Mouse (Mus musculus) heart, postnatal 4 days (tissue): ENCODE measurements at regions not wholly inside any gene's neighbourhood (a gene's known extent, or its start where the extent isn't known, plus 50 kb on each side); places are given as distances from the start of the nearest gene placed in this dataset.

Experiments used
- DNase-seq: peaks from one replicate; pipeline ENCODE4 v3.0.0; 2021

DNA sequence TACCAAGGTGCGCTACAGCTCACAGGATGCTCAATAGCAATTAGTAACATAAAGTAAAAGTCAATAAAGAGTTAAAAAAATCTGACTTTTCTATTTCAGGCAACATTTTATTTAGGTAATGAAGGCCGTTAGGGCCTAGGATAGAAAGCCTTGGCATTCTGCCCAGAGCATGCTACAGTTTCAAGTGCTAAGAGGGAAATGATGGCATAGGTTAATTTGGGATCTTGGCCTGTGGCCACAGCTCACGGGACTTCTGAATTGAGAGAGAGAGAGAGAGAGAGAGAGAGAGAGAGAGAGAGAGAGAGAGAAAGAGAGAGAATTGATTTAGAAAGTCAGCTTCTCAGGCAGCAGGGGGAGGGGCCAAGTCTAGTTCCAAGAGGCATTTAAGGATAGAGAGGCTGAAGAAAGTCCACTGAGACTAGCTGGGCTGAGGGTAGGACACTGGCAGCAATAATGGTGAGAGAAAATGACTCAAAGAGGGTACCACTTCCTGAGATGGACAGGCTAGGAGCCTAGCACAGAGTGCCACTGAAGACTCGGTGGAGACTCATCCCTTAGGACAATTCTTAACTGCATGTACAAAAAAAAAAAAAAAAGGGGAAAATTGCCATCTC lies 52.6 kb upstream of the Klf14 start:
- peak; percentile 97 for DNase-seq

DNA sequence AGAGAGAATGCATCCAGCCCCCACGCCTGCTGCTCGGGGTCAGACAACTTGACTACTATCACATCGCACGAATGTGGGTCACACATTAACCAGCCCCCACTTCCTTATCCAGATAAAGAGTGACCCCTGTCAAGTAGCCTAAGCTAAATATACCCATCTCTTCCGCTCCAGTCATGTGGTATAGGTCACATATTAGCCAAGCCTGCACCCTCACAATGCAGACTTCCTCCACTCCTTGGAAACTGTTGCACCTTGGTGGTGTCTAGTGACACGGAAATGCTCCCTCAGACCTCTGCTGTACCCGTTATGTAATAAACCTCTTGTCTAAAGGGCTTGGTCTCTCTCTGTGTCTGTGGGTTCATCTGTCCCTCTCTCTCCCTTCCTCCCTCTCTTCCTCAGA lies 57.7 kb upstream of the Klf14 start:
- DNase-seq, result no peak

DNA sequence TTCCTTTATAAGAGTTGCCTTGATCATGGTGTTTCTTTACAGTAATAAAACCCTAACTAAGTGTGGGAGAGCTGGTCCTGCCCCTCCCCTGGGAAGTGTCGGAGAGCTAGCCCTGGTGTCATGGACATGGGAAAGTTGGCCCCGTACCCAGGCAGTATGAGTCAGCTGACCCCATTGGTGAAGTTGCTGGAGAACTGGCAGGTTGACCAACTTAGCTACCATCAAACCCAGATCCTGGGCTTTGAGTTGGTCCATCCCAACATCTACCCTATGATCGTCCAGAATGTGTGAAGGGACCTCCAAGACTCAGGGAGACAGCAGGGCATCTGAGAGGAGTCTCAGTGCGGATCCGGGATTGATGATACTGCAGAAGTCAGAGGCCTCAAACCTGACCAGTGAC lies 62.9 kb upstream of the Klf14 start:
- no peak for DNase-seq

DNA sequence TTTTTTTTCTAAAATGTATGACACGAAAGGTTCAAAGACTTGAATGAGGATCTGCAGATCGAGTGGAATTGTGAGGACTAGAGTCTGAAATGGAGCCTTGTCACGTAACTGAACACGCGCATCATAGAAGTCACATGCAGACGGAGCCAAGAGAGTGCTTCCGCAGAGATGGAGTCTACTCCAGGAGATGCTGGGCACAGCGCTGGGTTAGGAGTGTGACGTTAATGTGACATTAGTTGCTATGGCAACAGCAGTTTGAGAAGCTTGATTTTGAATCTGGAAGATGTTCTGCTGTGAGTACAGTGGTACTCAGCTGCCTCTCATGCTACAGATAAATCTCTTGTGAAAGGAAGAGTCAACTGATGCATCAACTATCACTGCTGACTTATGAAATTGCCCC lies 70.9 kb upstream of the Klf14 start:
- DNase-seq, result no peak

DNA sequence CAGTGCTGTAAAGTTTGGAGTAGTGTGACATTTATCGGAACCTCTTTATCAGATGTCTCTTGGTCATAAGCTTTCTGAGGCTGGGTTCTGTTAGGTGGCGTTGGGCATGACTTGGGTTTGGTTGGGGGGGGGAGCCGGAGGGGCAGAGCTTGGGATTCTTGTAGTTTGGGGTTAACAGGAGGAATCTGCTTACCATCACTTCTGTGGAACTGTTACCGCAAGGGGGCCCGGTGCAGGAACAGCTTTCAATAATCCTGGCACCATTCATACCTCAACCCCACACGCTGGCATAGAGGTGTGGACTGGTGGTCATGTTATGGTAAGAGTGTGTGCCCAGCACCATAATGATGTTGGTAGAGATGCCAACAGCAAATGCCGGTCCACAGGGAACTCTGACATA lies 72.1 kb upstream of the Klf14 start:
- DNase-seq, result no peak

DNA sequence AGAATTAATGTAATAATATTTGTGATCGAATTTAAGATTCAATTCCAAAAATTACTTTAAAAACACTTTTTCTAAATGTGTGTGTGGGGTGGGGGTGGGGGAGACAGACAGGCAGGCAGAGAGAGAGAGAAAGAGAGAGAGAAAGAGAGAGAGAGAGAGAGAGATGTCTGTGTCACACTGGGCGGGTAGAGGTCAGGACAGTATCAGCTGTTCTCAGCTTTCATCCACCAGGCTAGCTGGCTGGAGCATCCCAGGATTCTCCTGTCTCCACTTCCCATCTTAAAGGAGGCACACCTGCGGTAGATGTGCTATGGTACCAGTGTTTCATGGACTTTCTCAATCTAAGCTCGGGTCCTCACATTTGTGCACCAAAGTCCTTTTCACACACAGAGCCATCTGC lies 73.3 kb upstream of the Klf14 start:
- no peak for DNase-seq

DNA sequence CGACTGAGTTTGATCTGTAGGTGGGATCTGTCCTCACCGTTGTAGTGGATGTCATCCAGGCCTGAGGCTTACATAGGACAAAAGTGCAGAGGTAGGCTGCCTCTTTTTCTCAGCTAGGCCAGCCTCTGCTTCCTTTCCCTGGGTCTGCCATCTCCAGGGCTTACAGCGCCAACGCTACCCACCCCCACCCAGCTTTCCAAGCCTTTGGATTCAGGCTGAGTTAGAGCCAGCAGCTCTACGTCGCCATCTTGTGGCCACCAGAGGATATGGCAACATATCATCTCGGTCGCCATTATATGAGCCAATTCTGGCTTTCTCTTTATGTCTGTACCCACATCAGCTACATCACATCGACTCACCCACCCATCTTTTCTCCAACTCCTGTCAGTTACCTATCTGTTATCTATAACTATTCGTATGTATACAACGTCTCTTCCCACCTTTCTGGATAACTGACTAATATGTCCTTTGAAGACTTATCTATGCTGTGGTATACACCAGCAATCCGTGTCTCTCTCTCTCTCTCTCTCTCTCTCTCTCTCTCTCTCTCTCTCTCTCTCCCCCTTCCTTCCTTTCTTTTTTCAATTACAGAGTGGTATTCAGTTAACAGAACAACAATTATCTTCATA lies 74.2 kb upstream of the Klf14 start:
- peak; percentile 73 for DNase-seq

DNA sequence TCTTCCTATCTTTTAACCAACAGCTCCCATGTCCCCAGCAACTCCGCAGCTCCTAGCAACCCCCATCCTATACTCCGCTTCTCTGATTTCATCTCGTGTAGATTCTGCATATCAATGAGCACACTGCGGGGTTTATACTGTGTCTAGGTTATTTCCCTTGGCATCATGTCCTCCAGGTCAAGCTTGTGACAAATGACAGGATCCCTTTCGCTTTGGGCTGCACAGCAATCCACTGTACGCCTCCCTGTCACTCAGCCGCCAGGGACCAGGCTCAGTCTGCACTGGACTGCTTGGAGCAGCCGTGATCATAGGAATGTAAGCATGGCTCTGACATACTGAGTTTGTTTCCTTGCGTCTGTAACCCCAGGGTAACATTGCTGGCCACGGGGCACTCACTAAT lies 75.9 kb upstream of the Klf14 start:
- no peak for DNase-seq

DNA sequence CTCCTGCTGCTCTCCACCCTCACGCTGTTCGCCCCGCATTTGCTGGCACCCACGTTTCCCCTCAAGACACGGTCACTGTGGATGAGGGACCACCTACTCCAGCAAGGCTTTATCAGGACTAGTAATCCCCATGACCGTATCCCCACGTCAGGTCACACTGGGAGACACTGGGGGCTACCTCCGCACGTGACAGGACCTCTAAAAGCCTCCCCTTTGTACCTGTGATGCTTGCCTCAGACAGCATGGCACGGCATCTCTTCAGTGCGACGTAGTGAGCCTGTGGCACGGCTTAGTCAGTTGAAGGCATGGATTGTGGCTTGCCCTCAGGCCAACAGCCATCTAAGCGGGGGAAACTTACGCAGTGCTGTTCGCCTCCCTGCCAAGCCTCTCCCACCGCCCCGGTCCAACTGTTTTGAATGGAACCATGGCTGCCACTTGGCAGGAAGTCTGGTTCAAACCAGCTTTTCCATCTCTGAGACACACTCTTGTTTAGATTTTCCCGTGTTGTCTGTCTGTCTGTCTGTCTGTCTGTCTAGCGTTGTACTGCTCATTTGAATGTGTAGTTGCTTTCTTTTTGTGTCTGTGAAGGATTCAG lies 79.0 kb upstream of the Klf14 start:
- DNase-seq, result peak; percentile 36

DNA sequence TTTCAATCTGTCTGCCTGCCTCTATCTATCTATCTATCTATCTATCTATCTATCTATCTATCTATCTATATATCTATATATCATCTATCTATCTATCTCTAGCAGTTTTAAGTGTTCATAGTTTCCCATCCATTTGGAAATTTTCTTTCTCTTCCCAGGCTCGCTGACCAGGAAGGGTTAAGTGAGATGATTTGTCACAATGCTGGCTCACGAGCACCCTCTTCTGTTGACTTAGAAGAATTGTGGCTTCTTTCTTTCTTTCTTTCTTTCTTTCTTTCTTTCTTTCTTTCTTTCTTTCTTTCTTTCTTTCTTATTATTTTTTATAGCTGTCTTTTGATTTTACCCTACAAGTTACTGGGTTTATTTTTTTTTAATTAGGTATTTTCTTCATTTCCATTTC lies 79.6 kb upstream of the Klf14 start:
- peak; percentile 43 for DNase-seq

DNA sequence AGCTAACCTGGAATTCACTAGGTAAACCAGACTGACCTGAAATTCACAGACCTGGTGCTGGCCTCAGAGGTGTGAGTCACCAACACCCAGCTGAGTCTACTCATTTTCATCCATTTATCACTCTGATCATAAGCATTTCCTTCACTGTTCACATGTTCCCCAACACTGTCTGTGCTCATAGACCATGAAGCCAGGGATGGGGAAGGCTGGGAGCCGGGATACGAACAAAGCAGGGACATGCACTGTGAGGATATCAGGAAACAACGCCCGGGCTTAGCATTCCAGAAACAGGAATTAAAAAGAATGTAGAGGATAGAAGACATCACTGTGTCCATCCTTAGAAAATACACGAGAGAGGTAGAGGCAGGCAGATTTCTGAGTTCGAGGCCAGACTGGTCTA lies 80.6 kb upstream of the Klf14 start:
- no peak for DNase-seq

DNA sequence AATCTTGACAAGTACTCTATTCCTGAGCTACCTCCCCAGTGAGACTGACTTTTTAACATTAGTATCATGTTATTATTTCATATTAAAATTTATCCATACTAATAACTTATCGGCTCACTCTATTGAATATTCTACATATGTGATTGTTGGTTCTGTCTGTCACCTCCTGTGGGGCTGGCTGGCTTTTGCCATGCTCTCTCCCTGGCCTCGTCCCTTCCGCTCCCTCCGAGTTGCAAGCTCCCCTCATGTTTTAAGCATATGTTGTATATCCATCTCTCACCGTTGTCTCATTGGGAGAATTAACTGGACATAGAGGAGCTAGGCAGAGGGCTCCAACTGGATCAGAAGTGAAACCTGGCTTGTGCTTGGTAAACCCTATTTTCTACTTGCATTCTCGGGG lies 81.9 kb upstream of the Klf14 start:
- no peak for DNase-seq

DNA sequence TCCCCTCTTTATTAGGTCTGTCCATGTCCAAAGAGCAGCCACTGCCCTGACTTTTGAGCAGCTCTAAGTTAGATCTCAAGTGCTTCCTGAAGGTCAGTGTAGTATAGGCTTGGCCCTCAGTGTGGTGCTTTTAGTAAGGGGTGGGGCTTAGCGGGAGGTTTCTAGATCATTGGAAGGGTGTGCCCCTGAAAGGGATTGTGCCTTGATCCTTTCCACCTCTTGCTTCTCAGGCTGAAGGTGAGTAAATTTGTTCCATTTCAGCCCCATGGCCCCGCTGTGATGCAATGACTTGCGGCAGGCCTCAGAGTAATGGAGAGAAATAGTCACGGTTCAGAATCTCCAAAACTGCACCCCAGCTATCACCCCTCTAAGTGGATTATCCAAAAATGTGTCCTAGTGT lies 84.5 kb upstream of the Klf14 start:
- no peak for DNase-seq

DNA sequence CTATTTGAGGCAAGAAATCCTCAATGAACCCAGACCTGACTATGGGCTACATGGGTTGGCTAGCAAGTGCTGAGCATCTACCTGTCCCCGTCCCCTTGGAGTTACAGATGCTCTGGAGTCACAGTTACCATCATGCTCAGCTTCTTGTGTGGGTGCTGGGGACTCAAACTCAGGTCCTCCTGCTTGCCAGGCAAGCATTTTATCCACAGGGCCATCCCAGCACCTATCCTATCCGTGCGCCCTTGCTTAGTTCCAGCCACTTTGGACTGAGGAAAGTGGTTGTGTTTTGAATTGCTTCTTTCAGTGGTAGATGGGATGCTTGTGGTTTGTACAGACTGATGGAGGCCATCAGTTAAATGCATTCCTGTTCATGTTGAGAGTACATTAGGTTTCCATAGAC lies 85.0 kb upstream of the Klf14 start:
- no peak for DNase-seq

DNA sequence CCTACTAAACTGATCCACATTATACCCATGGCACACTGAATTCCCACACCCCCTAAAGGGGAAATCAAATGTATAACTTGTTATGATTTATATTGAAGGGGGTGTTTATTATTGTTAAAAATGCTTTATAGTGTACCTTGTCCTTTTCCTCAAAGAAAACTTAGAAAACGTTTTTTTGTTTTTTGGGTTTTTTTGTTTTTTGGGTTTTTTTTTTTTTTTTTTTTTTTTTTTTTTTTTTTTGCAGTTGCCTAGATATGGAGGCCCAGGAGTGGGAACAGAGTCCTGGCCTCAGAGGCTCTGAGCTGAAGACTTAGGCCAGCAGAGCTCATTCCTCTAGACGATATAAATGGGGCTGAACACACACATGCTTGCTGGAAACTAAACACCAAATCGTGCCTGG lies 87.3 kb upstream of the Klf14 start:
- no peak for DNase-seq

DNA sequence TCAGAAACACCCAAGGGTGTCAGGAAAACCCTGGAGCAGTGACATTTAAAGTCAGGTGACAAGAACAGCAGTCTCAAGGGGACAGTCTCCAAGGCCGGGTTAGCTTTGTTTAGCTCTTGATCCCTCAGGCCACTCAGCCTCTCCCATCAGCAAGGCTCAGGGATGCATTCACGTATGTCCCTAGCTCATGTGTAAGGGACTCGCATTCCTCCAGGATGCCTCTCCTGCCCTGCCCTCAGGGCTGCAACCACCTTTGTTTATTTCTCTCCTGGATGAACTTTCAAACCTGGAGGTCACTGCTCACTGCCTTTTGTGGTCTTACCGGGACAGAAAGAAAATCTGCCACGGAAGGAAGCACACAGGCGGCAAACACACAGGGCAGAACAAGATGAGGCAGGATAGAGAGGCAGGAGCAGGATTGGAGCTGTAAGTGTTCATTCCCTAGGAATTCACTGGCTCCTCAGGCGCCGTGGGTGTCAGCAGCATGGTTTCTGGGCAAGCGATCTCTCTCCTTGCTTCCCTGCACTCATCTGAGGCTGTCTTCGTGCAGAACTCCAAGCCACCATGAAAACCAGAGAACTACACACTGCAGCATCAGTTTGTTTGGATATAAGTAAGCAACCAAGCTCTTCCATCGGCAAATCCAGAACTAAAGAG lies 90.2 kb upstream of the Klf14 start:
- DNase-seq, result no peak

DNA sequence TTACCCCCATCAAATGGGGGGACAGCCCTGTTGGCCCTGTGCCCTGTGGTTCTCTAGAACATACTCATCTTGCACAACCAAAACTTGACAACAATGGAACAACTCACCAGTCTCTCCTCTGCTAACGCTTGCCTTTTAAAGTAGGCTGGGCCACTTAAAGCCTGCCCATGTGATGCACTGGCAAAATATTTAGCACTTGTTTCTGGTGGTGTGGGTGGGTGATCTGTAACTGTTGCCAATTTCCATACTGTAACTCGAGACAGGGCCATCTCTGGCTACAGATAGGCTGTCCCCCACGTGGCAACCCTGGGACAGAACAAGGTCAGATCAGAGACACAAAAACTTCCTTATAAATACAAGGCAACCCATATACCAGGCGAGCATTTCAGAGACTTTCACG lies 92.0 kb upstream of the Klf14 start:
- DNase-seq, result no peak

DNA sequence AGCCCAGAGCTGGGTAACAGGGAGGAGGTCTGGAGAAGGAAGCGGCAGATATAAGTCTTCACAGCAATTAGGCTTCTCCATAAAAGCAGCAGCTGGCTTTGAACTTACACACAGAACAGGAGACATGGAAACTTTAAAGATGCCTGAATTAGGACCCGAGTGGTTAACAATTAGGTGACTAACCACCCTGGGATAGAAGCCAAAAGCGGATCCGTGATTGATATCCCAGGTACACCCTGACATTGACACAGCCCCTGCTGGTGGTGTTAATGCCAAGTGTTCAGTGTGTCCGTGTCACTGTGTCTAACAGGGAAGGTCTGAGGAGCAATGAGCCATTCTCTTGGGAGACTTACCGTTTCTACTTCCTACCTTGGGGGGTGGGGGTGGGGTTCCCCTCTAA lies 92.9 kb upstream of the Klf14 start:
- no peak for DNase-seq

DNA sequence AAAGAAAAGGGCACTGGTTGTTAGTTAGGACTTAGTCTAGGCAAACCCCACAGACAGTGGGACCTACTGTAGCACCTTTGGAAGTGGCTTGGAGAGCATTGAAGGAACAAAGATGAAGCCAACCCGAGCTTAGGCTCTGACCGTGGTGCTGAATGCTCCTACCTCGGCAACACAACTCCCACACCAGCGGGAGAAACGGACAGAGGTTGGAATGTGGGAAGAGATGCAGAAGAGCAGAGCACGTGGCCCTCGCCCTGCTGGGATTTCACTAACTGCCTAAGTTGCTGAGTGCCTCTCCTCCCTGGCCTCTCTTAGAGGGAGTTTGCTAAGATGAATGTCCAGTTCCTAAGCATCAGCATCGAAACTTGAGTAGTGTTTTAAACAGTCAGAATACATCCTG lies 94.1 kb upstream of the Klf14 start:
- peak; percentile 33 for DNase-seq

DNA sequence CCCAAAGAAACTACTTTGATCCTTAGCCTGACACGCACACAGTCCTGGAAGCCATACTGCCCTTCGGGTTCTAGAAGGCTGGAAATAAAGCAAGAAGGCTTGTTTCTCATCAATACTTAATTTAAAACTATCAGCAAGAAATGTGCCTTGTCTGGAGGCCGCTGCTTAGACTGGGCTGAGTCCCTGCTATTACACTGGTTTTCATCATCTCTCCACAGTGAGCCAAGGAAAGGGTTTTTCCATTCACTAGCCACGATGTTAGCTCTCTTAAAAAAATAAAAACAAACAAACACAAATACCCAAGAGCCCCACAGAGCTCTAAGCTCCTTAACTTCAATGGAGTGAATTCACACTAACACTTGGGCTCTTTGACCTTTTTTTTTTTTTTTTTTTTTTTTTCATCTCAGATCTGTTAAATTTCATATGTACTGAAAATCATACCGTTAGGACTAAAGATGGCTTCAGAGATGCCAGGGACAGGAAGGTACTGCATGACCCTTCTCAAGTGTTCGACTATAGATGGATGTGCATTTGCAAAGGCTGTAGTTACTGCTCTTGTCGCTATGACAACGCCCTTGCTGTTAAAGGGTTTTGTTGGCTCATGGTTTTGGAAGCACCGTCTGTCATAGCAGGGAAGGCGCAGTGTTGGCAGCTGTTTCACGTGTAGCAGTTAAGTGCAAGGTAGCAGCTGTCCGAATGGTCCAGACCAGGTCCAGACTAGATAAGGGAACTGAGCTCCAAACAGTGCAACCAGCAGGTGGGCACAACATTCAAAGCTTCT lies 98.1 kb upstream of the Klf14 start:
- DNase-seq, result no peak

DNA sequence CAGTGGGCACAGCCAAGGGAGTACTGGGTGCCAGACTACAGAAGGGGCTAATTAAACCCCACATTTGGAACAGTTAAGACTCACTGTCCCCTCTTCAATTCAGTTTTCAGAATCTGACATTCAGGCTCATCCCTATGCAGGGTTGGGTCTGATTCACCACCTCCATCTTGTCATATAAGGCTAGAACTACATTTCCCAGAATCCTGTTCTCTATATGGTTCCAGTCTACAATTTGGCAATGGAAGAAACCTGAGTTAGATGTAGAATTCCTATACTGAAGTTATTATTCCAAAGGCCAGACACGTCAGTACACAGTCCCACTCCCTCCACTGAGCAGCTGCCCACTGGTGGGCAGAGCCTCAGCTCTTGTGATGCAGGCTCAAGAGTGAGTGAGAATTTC lies 99.4 kb upstream of the Klf14 start:
- no peak for DNase-seq

DNA sequence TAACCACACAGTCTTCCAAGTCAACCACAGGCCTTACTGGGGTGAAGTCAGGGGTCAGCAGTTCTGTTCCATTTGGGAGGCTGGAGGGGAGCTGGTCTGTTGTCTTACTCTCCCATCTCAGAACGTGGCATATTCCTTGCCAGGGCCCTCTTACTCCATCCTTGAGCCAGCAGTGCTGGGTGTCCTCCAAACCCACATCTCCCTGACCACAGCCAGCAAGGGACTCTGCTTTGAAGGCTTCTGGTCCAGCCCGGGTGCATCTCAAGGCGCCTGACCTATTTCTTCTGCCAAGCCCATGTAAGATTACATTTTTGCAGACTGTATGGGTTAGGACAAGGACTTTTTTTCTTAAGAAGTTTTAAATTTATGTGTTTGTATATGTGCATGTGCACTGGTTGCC lies 100.1 kb upstream of the Klf14 start:
- DNase-seq, result no peak

DNA sequence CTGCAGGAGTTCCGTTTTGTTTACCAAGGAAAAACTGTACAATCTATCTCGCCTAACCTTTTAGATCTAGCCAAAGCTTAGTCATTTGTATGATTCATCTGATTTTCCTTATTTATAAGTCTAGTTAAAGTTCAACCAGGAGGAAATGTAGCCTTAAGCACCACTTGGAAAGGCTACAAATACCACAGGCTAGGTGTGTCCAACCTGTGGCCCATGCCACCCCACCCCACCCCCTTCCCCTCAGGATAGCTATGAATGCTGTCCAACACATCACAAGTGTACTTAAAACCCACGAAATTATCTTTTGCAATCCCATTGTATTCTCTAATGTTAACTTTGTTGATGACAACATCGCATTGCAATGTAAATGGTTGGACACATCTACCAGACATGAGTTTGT lies 102.9 kb upstream of the Klf14 start:
- no peak for DNase-seq
